In genomic region chr2:131488261-131488660, GRCm38 (mm10) we compare ENCODE assay signal across 14 mouse cellular contexts.
"Had no signal": no experiment of that assay in that cellular context is flagged by ENCODE, and none has a peak within 500 bp of the region (broad histone marks: within the 10 kb centered on the region; RNA-seq: fewer than 3 reads in every experiment).

No protein-coding gene starts in this region.

- H3K36me3 ChIP-seq: midbrain, embryonic 13.5 days; midbrain, embryonic 15.5 days; neural tube, embryonic 12.5 days; stomach, embryonic 15.5 days had no signal

- H3K9me3 ChIP-seq: midbrain, embryonic 13.5 days; midbrain, embryonic 15.5 days; neural tube, embryonic 12.5 days; stomach, embryonic 15.5 days had no signal

- ATAC-seq: midbrain, embryonic 13.5 days; midbrain, embryonic 15.5 days had no signal

- H3K4me2 ChIP-seq: lung, embryonic 14.5 days; midbrain, embryonic 11.5 days; midbrain, embryonic 13.5 days; midbrain, embryonic 15.5 days; neural tube, embryonic 12.5 days; stomach, embryonic 15.5 days had no signal

- H3K9ac ChIP-seq: lung, embryonic 14.5 days; midbrain, embryonic 13.5 days; midbrain, embryonic 15.5 days; neural tube, embryonic 12.5 days; stomach, embryonic 15.5 days had no signal

- H3K27me3 ChIP-seq: midbrain, embryonic 13.5 days; midbrain, embryonic 15.5 days; neural tube, embryonic 12.5 days; stomach, embryonic 15.5 days had no signal

- H3K27ac ChIP-seq: midbrain, embryonic 13.5 days; midbrain, embryonic 15.5 days; neural tube, embryonic 12.5 days; stomach, embryonic 15.5 days; stomach, postnatal 0 days had no signal

- H3K4me3 ChIP-seq: midbrain, embryonic 13.5 days; midbrain, embryonic 15.5 days; neural tube, embryonic 12.5 days; stomach, embryonic 15.5 days had no signal

- DNase-seq: lung, adult 18-20 months; lung, embryonic 14.5 days; lung, postnatal 10 days; lung, postnatal 4 days; right cerebral cortex, postnatal 14 days; thymus, adult 18-20 months; thymus, postnatal 14 days; thymus, postnatal 36 days had no signal
